Mouse (Mus musculus): ENCODE data around the gene Svopl.
A peak's percentile ranks its signal among the peaks of the same experiment; 100 is the strongest.

Gene Svopl

GRCm38 (mm10) chr6:38046838-38047237 is at the start of gene Svopl:
Gene Svopl (minus strand): TSS chr6:38046996.
- no peak for DNase-seq

GRCm38 (mm10) chr6:38094701-38095100 is 47.9 kb upstream of the Svopl start:
- DNase-seq = no peak

GRCm38 (mm10) chr6:38092539-38092938 is 45.7 kb upstream of the Svopl start:
- DNase-seq = no peak

- no peak for DNase-seq
Measured at GRCm38 (mm10) chr6:38087242-38088026, 40.6 kb upstream of the Svopl start.

GRCm38 (mm10) chr6:38083204-38083603 is 36.4 kb upstream of the Svopl start:
- no peak for DNase-seq

GRCm38 (mm10) chr6:38081727-38082341 is 35.0 kb upstream of the Svopl start:
- no peak for DNase-seq

- no peak for DNase-seq
Measured at GRCm38 (mm10) chr6:38080364-38080763, 33.6 kb upstream of the Svopl start.

GRCm38 (mm10) chr6:38073592-38073991 is 26.8 kb upstream of the Svopl start:
- no peak for DNase-seq

- no peak for DNase-seq
Measured at GRCm38 (mm10) chr6:38072137-38072796, 25.5 kb upstream of the Svopl start.

GRCm38 (mm10) chr6:38071256-38071655 is 24.5 kb upstream of the Svopl start:
- no peak for DNase-seq

- peak; percentile 64 for DNase-seq
Measured at GRCm38 (mm10) chr6:38066215-38066614, 19.4 kb upstream of the Svopl start.

- peak; percentile 24 for DNase-seq
Measured at GRCm38 (mm10) chr6:38065501-38066122, 18.8 kb upstream of the Svopl start.

- peak; percentile 58 for DNase-seq
Measured at GRCm38 (mm10) chr6:38065122-38065500, 18.3 kb upstream of the Svopl start.

GRCm38 (mm10) chr6:38064621-38065020 is 17.8 kb upstream of the Svopl start:
- no peak for DNase-seq

GRCm38 (mm10) chr6:38058805-38059204 is 12.0 kb upstream of the Svopl start:
- no peak for DNase-seq

GRCm38 (mm10) chr6:38055471-38056330 is 8.9 kb upstream of the Svopl start:
- no peak for DNase-seq

- no peak for DNase-seq
Measured at GRCm38 (mm10) chr6:38049601-38050000, 2.8 kb upstream of the Svopl start.

- no peak for DNase-seq
Measured at GRCm38 (mm10) chr6:38048800-38049561, 2.2 kb upstream of the Svopl start.

- DNase-seq = no peak
Measured at GRCm38 (mm10) chr6:38048003-38048402, 1.2 kb upstream of the Svopl start.

GRCm38 (mm10) chr6:38032801-38033566 is 13.8 kb downstream of the Svopl start:
- no peak for DNase-seq

All from cerebellum, adult 9-11 months (tissue).